Mouse (Mus musculus) naive thymus-derived CD4-positive, alpha-beta T cell, adult 2 months (primary cell): ENCODE measurements around the gene Hsf2bp.

Source experiments
- DNase-seq: peaks from one replicate; pipeline ENCODE4 v3.0.0-alpha.2; 2011; ENCODE audit warnings: low read depth

Gene Hsf2bp

GRCm38 (mm10) chr17:31982326-31983190, 53.6 kb downstream of the Hsf2bp start:
- no peak for DNase-seq

GRCm38 (mm10) chr17:31979888-31980287, 56.3 kb downstream of the Hsf2bp start:
- no peak for DNase-seq

- DNase-seq: no peak
Measured at GRCm38 (mm10) chr17:31977131-31977530, 59.0 kb downstream of the Hsf2bp start.

GRCm38 (mm10) chr17:31976501-31976900, 59.6 kb downstream of the Hsf2bp start:
- DNase-seq: no peak

- DNase-seq: no peak
Measured at GRCm38 (mm10) chr17:31974694-31975093, 61.5 kb downstream of the Hsf2bp start.

- no peak for DNase-seq
Measured at GRCm38 (mm10) chr17:31973664-31974230, 62.4 kb downstream of the Hsf2bp start.

GRCm38 (mm10) chr17:31970890-31971289, 65.3 kb downstream of the Hsf2bp start:
- DNase-seq: no peak

GRCm38 (mm10) chr17:31968801-31969200, 67.3 kb downstream of the Hsf2bp start:
- DNase-seq: no peak

GRCm38 (mm10) chr17:31967311-31967710, 68.8 kb downstream of the Hsf2bp start:
- DNase-seq: no peak

- no peak for DNase-seq
Measured at GRCm38 (mm10) chr17:31966566-31966965, 69.6 kb downstream of the Hsf2bp start.

GRCm38 (mm10) chr17:31965623-31966022, 70.5 kb downstream of the Hsf2bp start:
- DNase-seq: no peak

- no peak for DNase-seq
Measured at GRCm38 (mm10) chr17:31962930-31963329, 73.2 kb downstream of the Hsf2bp start.

- no peak for DNase-seq
Measured at GRCm38 (mm10) chr17:31962281-31962680, 73.9 kb downstream of the Hsf2bp start.

GRCm38 (mm10) chr17:31954551-31955140, 81.5 kb downstream of the Hsf2bp start:
- no peak for DNase-seq

GRCm38 (mm10) chr17:31949076-31949475, 87.1 kb downstream of the Hsf2bp start:
- no peak for DNase-seq

- no peak for DNase-seq
Measured at GRCm38 (mm10) chr17:31946436-31946835, 89.7 kb downstream of the Hsf2bp start.

GRCm38 (mm10) chr17:31943881-31944539, 92.1 kb downstream of the Hsf2bp start:
- no peak for DNase-seq

GRCm38 (mm10) chr17:31941616-31942015, 94.5 kb downstream of the Hsf2bp start:
- DNase-seq: no peak

- DNase-seq: no peak
Measured at GRCm38 (mm10) chr17:31940607-31941006, 95.5 kb downstream of the Hsf2bp start.

GRCm38 (mm10) chr17:31939292-31940060, 96.7 kb downstream of the Hsf2bp start:
- DNase-seq: no peak

- DNase-seq: no peak
Measured at GRCm38 (mm10) chr17:31938539-31939260, 97.4 kb downstream of the Hsf2bp start.
